Mouse (Mus musculus) myocyte (in vitro differentiated cells): Measurements from ENCODE around the gene Ddx50. TPM values are rescaled to one million over a fixed set of nuclear protein-coding genes. Genes with fewer than 3 reads are reported as not detected.

Experiments used
- H3K27me3 ChIP-seq: one replicate; pipeline ENCODE4 v1.6.1; 2011; ENCODE audit not compliant: control insufficient read depth, insufficient read depth, insufficient read length
- H3K36me3 ChIP-seq: one replicate; pipeline ENCODE4 v1.6.1; 2011; ENCODE audit not compliant: control insufficient read depth, insufficient read depth
- H3K4me2 ChIP-seq: one replicate; pipeline ENCODE4 v1.6.1; 2011; ENCODE audit warnings: low read depth, control low read depth
- H3K4me3 ChIP-seq: one replicate; pipeline ENCODE4 v1.5.1; 2011; ENCODE audit warnings: mild to moderate bottlenecking, control low read depth, moderate library complexity
- H3K79me2 ChIP-seq: one replicate; pipeline ENCODE4 v1.6.1; 2011; ENCODE audit not compliant: control insufficient read depth, insufficient read depth
- H3ac ChIP-seq: one replicate; pipeline ENCODE4 v1.6.1; 2011; ENCODE audit not compliant: control insufficient read depth, insufficient read length
- CEBPB ChIP-seq: IDR thresholded peaks from 2 replicates; pipeline ENCODE4 v1.6.1; 2011; ENCODE audit warnings: mild to moderate bottlenecking, moderate library complexity; ENCODE audit not compliant: poor library complexity, insufficient read depth, severe bottlenecking
- E2F4 ChIP-seq: IDR thresholded peaks from one replicate; pipeline ENCODE4 v1.6.1; 2011; ENCODE audit warnings: mild to moderate bottlenecking, control low read depth, moderate library complexity; ENCODE audit not compliant: insufficient read depth
- MAX ChIP-seq: IDR thresholded peaks from one replicate; pipeline ENCODE4 v1.6.1; 2011; ENCODE audit warnings: low read depth, mild to moderate bottlenecking, control low read depth
- MYOD1 ChIP-seq, 3 experiments: IDR thresholded peaks; one replicate each; pipeline ENCODE4 v1.6.1; 2011; ENCODE audit warnings: control low read depth in 2 of 3, low read depth in 2 of 3, mild to moderate bottlenecking in 2 of 3, moderate library complexity in 1 of 3; ENCODE audit not compliant: insufficient read length in 2 of 3, control insufficient read depth in 1 of 3
- MYOG ChIP-seq, 3 experiments: IDR thresholded peaks; one replicate each; pipeline ENCODE4 v1.6.1; 2011; ENCODE audit warnings: control low read depth in 2 of 3, low read depth in 2 of 3, mild to moderate bottlenecking in 2 of 3; ENCODE audit not compliant: insufficient read length in 2 of 3, control insufficient read depth in 1 of 3, insufficient read depth in 1 of 3
- POLR2A ChIP-seq: IDR thresholded peaks from one replicate; pipeline ENCODE4 v1.6.1; 2011; ENCODE audit warnings: low read depth, mild to moderate bottlenecking, control low read depth, moderate library complexity; ENCODE audit not compliant: insufficient read length
- POLR2AphosphoS2 ChIP-seq: IDR thresholded peaks from one replicate; pipeline ENCODE4 v1.6.1; 2011; ENCODE audit warnings: low read depth, control low read depth; ENCODE audit not compliant: insufficient read length
- REST ChIP-seq: IDR thresholded peaks from one replicate; pipeline ENCODE4 v1.6.1; 2011; ENCODE audit warnings: mild to moderate bottlenecking, control low read depth, moderate library complexity; ENCODE audit not compliant: insufficient read depth, insufficient read length
- SRF ChIP-seq: IDR thresholded peaks from one replicate; pipeline ENCODE4 v1.6.1; 2011; ENCODE audit warnings: low read depth; ENCODE audit not compliant: control insufficient read depth, insufficient read length
- TCF12 ChIP-seq: IDR thresholded peaks from one replicate; pipeline ENCODE4 v1.6.1; 2011; ENCODE audit warnings: mild to moderate bottlenecking, control low read depth; ENCODE audit not compliant: poor library complexity, insufficient read depth, severe bottlenecking
- TCF3 ChIP-seq: IDR thresholded peaks from one replicate; pipeline ENCODE4 v1.6.1; 2011; ENCODE audit warnings: low read depth, control low read depth; ENCODE audit not compliant: insufficient read length
- USF1 ChIP-seq: IDR thresholded peaks from one replicate; pipeline ENCODE4 v1.6.1; 2011; ENCODE audit warnings: low read depth, mild to moderate bottlenecking, control low read depth, moderate library complexity
- polyA plus RNA-seq: library from polyadenylated mRNA; unstranded; fragments of >200 nt; fragmentation: generic; extraction: Trizol; gene quantifications from one replicate; pipeline ENCODE4 v1.2.1, GENCODE M21; 2012; ENCODE audit warnings: missing spikeins

The Ddx50 gene
- polyA plus RNA-seq, 1 experiment: 20.0 TPM

DNA sequence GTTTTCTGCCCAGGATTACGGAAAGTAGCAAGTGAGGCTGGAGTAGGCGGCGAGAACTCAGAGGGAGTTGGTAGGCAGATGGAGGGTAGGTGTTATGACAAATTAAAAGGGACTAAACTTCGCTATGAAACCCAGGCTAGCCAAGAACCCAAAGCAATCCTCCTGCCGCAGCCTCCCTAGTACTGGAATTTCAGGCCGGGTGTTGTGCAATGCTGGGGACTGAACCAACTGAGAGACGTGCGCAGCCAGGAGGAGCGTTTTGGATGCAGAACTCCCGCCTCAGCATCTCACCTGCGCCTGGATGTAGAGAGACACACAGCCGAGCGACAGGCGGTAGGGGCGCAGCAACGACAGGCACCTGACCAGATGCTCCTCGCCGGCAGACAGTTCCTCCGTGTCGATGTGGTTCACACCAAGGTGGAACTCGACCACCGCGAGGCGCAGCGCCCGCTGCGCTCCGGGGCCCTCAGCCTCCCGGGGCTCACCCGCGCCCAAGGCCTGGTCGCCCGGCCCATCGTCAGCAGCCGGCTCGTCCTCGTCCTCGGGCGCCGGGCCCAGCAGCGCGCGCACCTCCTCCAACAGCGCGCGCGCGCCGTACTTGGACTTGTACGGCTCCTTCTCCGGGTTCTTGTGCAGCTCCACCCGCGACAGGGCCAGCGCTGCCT is 73.2 kb downstream of the Ddx50 start:
- Histone ChIP-seq H3K4me2 (peak overlapping the region; percentile 90), H3K27me3 (no peaks in the 10 kb centered on the region), H3K79me2 (peaks cover 13% of the 10 kb centered on the region), H3ac (peak overlapping the region; percentile 97), H3K36me3 (peaks cover 30% of the 10 kb centered on the region), H3K4me3 (peak overlapping the region; percentile 65)
- TF ChIP-seq E2F4 (no peak), MYOD1 (IDR thresholded peaks at IDR 0.05; ENCODE audit: control insufficient read depth in 1 of 3, insufficient read length in 2 of 3, low read depth in 2 of 3) (no peak), CEBPB (peak; percentile 44; the same call in 1 of the 2 replicates), SRF (no peak)

DNA sequence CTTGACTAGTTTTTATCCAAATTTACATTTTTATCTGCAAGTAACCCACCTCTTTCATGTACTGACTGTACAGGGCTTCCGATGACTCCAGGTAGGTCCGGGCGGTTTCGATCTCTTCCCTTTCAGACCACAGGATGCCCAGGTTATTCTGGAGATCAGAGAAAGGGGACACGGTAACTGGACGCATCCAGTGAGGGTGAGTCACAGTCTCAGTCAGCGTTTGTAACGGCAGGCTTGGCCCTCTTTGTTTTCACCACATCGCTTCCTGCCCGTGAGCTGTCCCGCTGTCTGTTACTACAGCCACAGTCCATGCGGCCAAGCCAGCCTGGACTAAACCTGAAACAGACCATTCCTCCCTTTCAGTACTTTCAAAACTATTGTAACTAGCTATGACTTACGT is 76.0 kb downstream of the Ddx50 start:
- H3K27me3 ChIP-seq: no peaks in the 10 kb centered on the region
- no peak overlapping the region for H3K4me2 ChIP-seq
- H3K4me3 ChIP-seq: no peak overlapping the region
- no peak overlapping the region for H3ac ChIP-seq
- H3K36me3 ChIP-seq: peaks cover 25% of the 10 kb centered on the region
- TF ChIP-seq E2F4 (no peak), CEBPB (no peak), REST (no peak), MAX (no peak), POLR2A (no peak), MYOG (IDR thresholded peaks at IDR 0.05; ENCODE audit: control insufficient read depth in 1 of 3, insufficient read depth in 1 of 3, insufficient read length in 2 of 3, low read depth in 2 of 3) (no peak), USF1 (no peak), TCF12 (no peak)
- peaks cover 13% of the 10 kb centered on the region for H3K79me2 ChIP-seq

DNA sequence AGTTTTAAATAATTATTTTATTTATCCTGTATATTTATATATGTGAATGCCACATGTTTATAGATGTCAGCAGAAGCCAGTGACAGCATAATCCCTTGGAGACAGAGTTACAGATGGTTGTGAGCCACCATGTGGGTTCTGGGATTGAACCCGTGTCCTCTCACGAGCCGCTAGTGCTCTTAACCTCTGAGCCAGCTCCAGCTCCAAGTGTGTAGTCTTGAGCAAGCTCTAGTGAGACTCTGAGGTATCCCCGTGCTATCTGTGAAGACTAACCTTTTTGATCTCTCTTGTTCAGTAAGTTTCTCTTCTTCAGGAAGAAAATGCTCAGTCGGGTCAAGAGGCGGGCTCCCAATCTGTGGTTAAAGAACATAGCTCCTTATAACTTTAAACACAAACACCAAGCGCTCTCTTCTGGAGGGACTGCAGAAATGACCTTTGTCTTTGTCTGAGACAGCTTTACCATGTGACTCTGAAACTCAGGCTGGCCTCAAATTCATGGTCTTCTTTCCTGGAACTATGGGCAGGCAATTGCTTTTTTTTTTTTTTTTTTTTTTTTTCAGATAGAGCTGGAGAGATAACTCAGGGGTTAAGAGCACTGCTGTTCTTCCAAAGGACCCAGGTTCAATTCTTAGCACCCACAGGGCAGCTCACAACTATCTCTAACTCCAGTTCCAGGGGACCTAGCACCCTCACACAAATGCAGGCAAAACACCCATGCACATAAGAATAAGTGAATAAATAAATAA is 80.7 kb downstream of the Ddx50 start:
- Histone ChIP-seq H3K4me2 (no peak overlapping the region), H3K79me2 (no peaks in the 10 kb centered on the region), H3K4me3 (no peak overlapping the region), H3ac (no peak overlapping the region), H3K36me3 (peaks cover 46% of the 10 kb centered on the region), H3K27me3 (no peaks in the 10 kb centered on the region)
- TF ChIP-seq MAX: no peak
- no peak for TF ChIP-seq SRF
- TF ChIP-seq CEBPB: no peak
- no peak for TF ChIP-seq MYOD1 (IDR thresholded peaks at IDR 0.05; ENCODE audit: control insufficient read depth in 1 of 3, insufficient read length in 2 of 3, low read depth in 2 of 3)
- TF ChIP-seq USF1: no peak
- no peak for TF ChIP-seq POLR2AphosphoS2
- no peak for TF ChIP-seq MYOG (IDR thresholded peaks at IDR 0.05; ENCODE audit: control insufficient read depth in 1 of 3, insufficient read depth in 1 of 3, insufficient read length in 2 of 3, low read depth in 2 of 3)

DNA sequence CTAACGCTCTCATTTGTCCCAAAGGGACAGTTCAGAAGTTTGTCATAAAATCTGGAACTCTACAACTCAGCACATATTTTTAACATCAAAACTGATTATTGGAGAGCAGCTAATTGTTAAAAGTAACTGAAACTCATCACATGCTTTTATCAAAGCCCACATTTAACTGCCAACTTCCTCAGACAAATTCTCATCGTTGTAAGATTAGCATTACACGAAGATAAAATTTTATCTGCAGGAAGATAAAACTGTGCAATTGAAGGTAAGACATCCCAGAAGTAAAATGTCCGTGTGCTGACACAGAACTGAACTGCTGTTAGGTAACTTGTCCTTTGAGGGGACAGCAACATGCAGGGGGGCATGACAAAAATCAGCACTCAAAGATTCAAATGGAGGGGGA is 82.2 kb downstream of the Ddx50 start:
- Histone ChIP-seq H3K79me2 (no peaks in the 10 kb centered on the region), H3K4me3 (no peak overlapping the region), H3K4me2 (no peak overlapping the region), H3K27me3 (no peaks in the 10 kb centered on the region), H3K36me3 (peaks cover 47% of the 10 kb centered on the region), H3ac (no peak overlapping the region)
- TF ChIP-seq E2F4 (no peak), MAX (no peak), CEBPB (no peak), POLR2AphosphoS2 (no peak), SRF (no peak), POLR2A (no peak), USF1 (no peak), MYOG (IDR thresholded peaks at IDR 0.05; ENCODE audit: control insufficient read depth in 1 of 3, insufficient read depth in 1 of 3, insufficient read length in 2 of 3, low read depth in 2 of 3) (no peak), TCF12 (no peak), TCF3 (no peak), MYOD1 (IDR thresholded peaks at IDR 0.05; ENCODE audit: control insufficient read depth in 1 of 3, insufficient read length in 2 of 3, low read depth in 2 of 3) (no peak), REST (no peak)

Other genes with a start within 250 kb of the Ddx50 start
- 0.02 TPM for gene Hkdc1, start 228.7 kb downstream of the Ddx50 start, polyA plus RNA-seq
- 0.20 TPM for gene 4930507D05Rik, start 201.7 kb downstream of the Ddx50 start, polyA plus RNA-seq
- gene Supv3l1, start 201.5 kb downstream of the Ddx50 start, polyA plus RNA-seq: 30.6 TPM
- 25.6 TPM for gene Vps26a, start 164.4 kb downstream of the Ddx50 start, polyA plus RNA-seq
- 1.1 TPM for gene Srgn, start 123.8 kb downstream of the Ddx50 start, polyA plus RNA-seq
- 31.2 TPM for gene Kif1bp, start 72.8 kb downstream of the Ddx50 start, polyA plus RNA-seq
- 33.2 TPM for gene Ddx21, start 48.9 kb downstream of the Ddx50 start, polyA plus RNA-seq
- not detected for gene Stox1, start 74.9 kb upstream of the Ddx50 start, polyA plus RNA-seq
- gene Ccar1, start 141.1 kb upstream of the Ddx50 start, polyA plus RNA-seq: 27.8 TPM